Mouse (Mus musculus): ENCODE data around the gene Zfp648. TPM values are rescaled to one million over a fixed set of nuclear protein-coding genes. Genes with fewer than 3 reads are reported as not detected.

Gene Zfp648
- polyA plus RNA-seq, 1 experiment from 2014 or later, result 0.26 TPM

GRCm38 (mm10) chr1:154178541-154179155, 22.3 kb upstream of the Zfp648 start:
- no peaks in the 10 kb centered on the region; the same call in 1 of the 2 replicates for H3K4me1 ChIP-seq (ENCODE audit: control insufficient read depth, insufficient read depth, low read length)
- H3K9ac ChIP-seq (ENCODE audit: low read depth, low read length), result no peak overlapping the region
- H3K27me3 ChIP-seq (ENCODE audit: control insufficient read depth, insufficient read depth, low read length), result no peaks in the 10 kb centered on the region
- no peak overlapping the region for H3K4me2 ChIP-seq (replicated peaks; ENCODE audit: low read depth, low read length)
- no peak overlapping the region for H3K4me3 ChIP-seq (ENCODE audit: low read length)
- H3K36me3 ChIP-seq (ENCODE audit: control insufficient read depth, insufficient read depth, low read length), result no peaks in the 10 kb centered on the region
- no peaks in the 10 kb centered on the region for H3K9me3 ChIP-seq (ENCODE audit: control insufficient read depth, low read length)
- WGBS, result 87% methylated on average over 8 of the region's 8 CpGs
- H3K27ac ChIP-seq (ENCODE audit: low read depth, low read length), result no peak overlapping the region
- no peak for ATAC-seq (ENCODE audit: low FRiP score, low TSS enrichment)

GRCm38 (mm10) chr1:154180952-154181351, 20.0 kb upstream of the Zfp648 start:
- H3K4me3 ChIP-seq (ENCODE audit: low read length), result no peak overlapping the region
- H3K4me1 ChIP-seq (ENCODE audit: control insufficient read depth, insufficient read depth, low read length), result no peaks in the 10 kb centered on the region; the same call in 1 of the 2 replicates
- H3K27me3 ChIP-seq (ENCODE audit: control insufficient read depth, insufficient read depth, low read length), result no peaks in the 10 kb centered on the region
- no peak overlapping the region for H3K4me2 ChIP-seq (replicated peaks; ENCODE audit: low read depth, low read length)
- WGBS, result 37% methylated on average over 2 of the region's 2 CpGs
- ATAC-seq (ENCODE audit: low FRiP score, low TSS enrichment), result peak; percentile 87; the same call in 1 of the 2 replicates
- no peak overlapping the region for H3K27ac ChIP-seq (ENCODE audit: low read depth, low read length)
- H3K9me3 ChIP-seq (ENCODE audit: control insufficient read depth, low read length), result no peaks in the 10 kb centered on the region
- no peak overlapping the region for H3K9ac ChIP-seq (ENCODE audit: low read depth, low read length)
- no peaks in the 10 kb centered on the region for H3K36me3 ChIP-seq (ENCODE audit: control insufficient read depth, insufficient read depth, low read length)

GRCm38 (mm10) chr1:154182396-154183076, 18.5 kb upstream of the Zfp648 start:
- no peaks in the 10 kb centered on the region; the same call in 1 of the 2 replicates for H3K4me1 ChIP-seq (ENCODE audit: control insufficient read depth, insufficient read depth, low read length)
- no peak overlapping the region for H3K9ac ChIP-seq (ENCODE audit: low read depth, low read length)
- WGBS, result 77% methylated on average over 6 of the region's 6 CpGs
- no peak overlapping the region for H3K4me3 ChIP-seq (ENCODE audit: low read length)
- no peaks in the 10 kb centered on the region for H3K9me3 ChIP-seq (ENCODE audit: control insufficient read depth, low read length)
- no peaks in the 10 kb centered on the region for H3K36me3 ChIP-seq (ENCODE audit: control insufficient read depth, insufficient read depth, low read length)
- H3K27me3 ChIP-seq (ENCODE audit: control insufficient read depth, insufficient read depth, low read length), result no peaks in the 10 kb centered on the region
- ATAC-seq (ENCODE audit: low FRiP score, low TSS enrichment), result no peak
- peak overlapping the region; percentile 69; the same call in 1 of the 2 replicates for H3K27ac ChIP-seq (ENCODE audit: low read depth, low read length)
- H3K4me2 ChIP-seq (replicated peaks; ENCODE audit: low read depth, low read length), result no peak overlapping the region

GRCm38 (mm10) chr1:154183077-154183751, 17.8 kb upstream of the Zfp648 start:
- Histone ChIP-seq H3K36me3 (ENCODE audit: control insufficient read depth, insufficient read depth, low read length) (no peaks in the 10 kb centered on the region), H3K27me3 (ENCODE audit: control insufficient read depth, insufficient read depth, low read length) (no peaks in the 10 kb centered on the region), H3K4me3 (ENCODE audit: low read length) (no peak overlapping the region), H3K4me1 (ENCODE audit: control insufficient read depth, insufficient read depth, low read length) (no peaks in the 10 kb centered on the region; the same call in 1 of the 2 replicates), H3K27ac (ENCODE audit: low read depth, low read length) (peak overlapping the region; percentile 69; the same call in 1 of the 2 replicates), H3K4me2 (replicated peaks; ENCODE audit: low read depth, low read length) (no peak overlapping the region), H3K9me3 (ENCODE audit: control insufficient read depth, low read length) (no peaks in the 10 kb centered on the region), H3K9ac (ENCODE audit: low read depth, low read length) (no peak overlapping the region)
- ATAC-seq (ENCODE audit: low FRiP score, low TSS enrichment), result no peak
- 69% methylated on average over 7 of the region's 7 CpGs for WGBS

- H3K36me3 ChIP-seq (ENCODE audit: control insufficient read depth, insufficient read depth, low read length), result no peaks in the 10 kb centered on the region
- WGBS, result 90% methylated on average over 4 of the region's 4 CpGs
These were observed 12.8 kb upstream of the Zfp648 start for GRCm38 (mm10) chr1:154188229-154188628.

GRCm38 (mm10) chr1:154188631-154189030, 12.4 kb upstream of the Zfp648 start:
- H3K27me3 ChIP-seq (ENCODE audit: control insufficient read depth, insufficient read depth, low read length), result no peaks in the 10 kb centered on the region
- 47% methylated on average over 4 of the region's 4 CpGs for WGBS
- H3K4me1 ChIP-seq (ENCODE audit: control insufficient read depth, insufficient read depth, low read length), result no peaks in the 10 kb centered on the region; the same call in 1 of the 2 replicates
- H3K27ac ChIP-seq (ENCODE audit: low read depth, low read length), result no peak overlapping the region
- no peaks in the 10 kb centered on the region for H3K36me3 ChIP-seq (ENCODE audit: control insufficient read depth, insufficient read depth, low read length)
- no peak for ATAC-seq (ENCODE audit: low FRiP score, low TSS enrichment)
- no peaks in the 10 kb centered on the region for H3K9me3 ChIP-seq (ENCODE audit: control insufficient read depth, low read length)
- no peak overlapping the region for H3K4me3 ChIP-seq (ENCODE audit: low read length)
- no peak overlapping the region for H3K9ac ChIP-seq (ENCODE audit: low read depth, low read length)
- no peak overlapping the region for H3K4me2 ChIP-seq (replicated peaks; ENCODE audit: low read depth, low read length)

More at GRCm38 (mm10) chr1:154188229-154188628, 12.8 kb upstream of the Zfp648 start:
- no peak overlapping the region for H3K9ac ChIP-seq (ENCODE audit: low read depth, low read length)
- H3K4me1 ChIP-seq (ENCODE audit: control insufficient read depth, insufficient read depth, low read length), result no peaks in the 10 kb centered on the region; the same call in 1 of the 2 replicates
- ATAC-seq (ENCODE audit: low FRiP score, low TSS enrichment), result no peak
- no peak overlapping the region for H3K27ac ChIP-seq (ENCODE audit: low read depth, low read length)
- no peak overlapping the region for H3K4me3 ChIP-seq (ENCODE audit: low read length)
- no peak overlapping the region for H3K4me2 ChIP-seq (replicated peaks; ENCODE audit: low read depth, low read length)
- no peaks in the 10 kb centered on the region for H3K9me3 ChIP-seq (ENCODE audit: control insufficient read depth, low read length)
- no peaks in the 10 kb centered on the region for H3K27me3 ChIP-seq (ENCODE audit: control insufficient read depth, insufficient read depth, low read length)

- no peak for ATAC-seq (ENCODE audit: low FRiP score, low TSS enrichment)
- Histone ChIP-seq H3K9ac (ENCODE audit: low read depth, low read length) (no peak overlapping the region), H3K9me3 (ENCODE audit: control insufficient read depth, low read length) (no peaks in the 10 kb centered on the region), H3K27me3 (ENCODE audit: control insufficient read depth, insufficient read depth, low read length) (no peaks in the 10 kb centered on the region), H3K4me2 (replicated peaks; ENCODE audit: low read depth, low read length) (no peak overlapping the region), H3K27ac (ENCODE audit: low read depth, low read length) (no peak overlapping the region), H3K4me1 (ENCODE audit: control insufficient read depth, insufficient read depth, low read length) (no peaks in the 10 kb centered on the region), H3K36me3 (ENCODE audit: control insufficient read depth, insufficient read depth, low read length) (no peaks in the 10 kb centered on the region), H3K4me3 (ENCODE audit: low read length) (no peak overlapping the region)
- WGBS, result 61% methylated on average over 14 of the region's 18 CpGs
These were observed 11.0 kb upstream of the Zfp648 start for GRCm38 (mm10) chr1:154189842-154190530.

- Histone ChIP-seq H3K27me3 (ENCODE audit: control insufficient read depth, insufficient read depth, low read length) (peaks cover 2% of the 10 kb centered on the region; the same call in 1 of the 2 replicates), H3K9ac (ENCODE audit: low read depth, low read length) (no peak overlapping the region), H3K4me2 (replicated peaks; ENCODE audit: low read depth, low read length) (no peak overlapping the region), H3K4me3 (ENCODE audit: low read length) (no peak overlapping the region), H3K27ac (ENCODE audit: low read depth, low read length) (no peak overlapping the region), H3K36me3 (ENCODE audit: control insufficient read depth, insufficient read depth, low read length) (no peaks in the 10 kb centered on the region), H3K9me3 (ENCODE audit: control insufficient read depth, low read length) (no peaks in the 10 kb centered on the region), H3K4me1 (ENCODE audit: control insufficient read depth, insufficient read depth, low read length) (no peaks in the 10 kb centered on the region)
- no peak for ATAC-seq (ENCODE audit: low FRiP score, low TSS enrichment)
- WGBS, result 88% methylated on average over 10 of the region's 10 CpGs
These were observed 2.1 kb upstream of the Zfp648 start for GRCm38 (mm10) chr1:154198896-154199295.
